In the genomic region with DNA sequence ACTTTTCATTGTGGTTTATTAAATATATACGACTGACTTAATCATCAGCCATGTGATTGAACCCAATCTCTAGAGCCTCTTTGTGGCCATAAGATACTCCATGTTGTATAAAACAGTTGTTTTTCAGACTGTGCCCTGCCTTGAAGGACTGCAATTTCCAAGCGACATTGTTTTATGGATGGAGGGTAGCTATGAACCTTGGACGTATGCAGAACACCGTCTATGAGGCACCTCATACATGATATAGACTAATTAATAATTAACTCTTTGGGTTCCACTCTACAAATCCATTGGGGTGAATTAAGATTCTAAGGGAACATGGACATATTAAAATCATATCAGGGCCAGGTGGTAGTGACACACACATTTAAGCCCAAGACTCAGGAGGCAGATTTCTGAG, we compare ENCODE assay signal across 35 mouse cellular contexts. TPM values are rescaled to one million over a fixed set of nuclear protein-coding genes. Genes with fewer than 3 reads are reported as not detected.
"Had no signal": no experiment of that assay in that cellular context is flagged by ENCODE, and none has a peak within 500 bp of the region (broad histone marks: within the 10 kb centered on the region; RNA-seq: fewer than 3 reads in every experiment).

No protein-coding gene starts in this region.

- H3K4me3 ChIP-seq: heart, embryonic 13.5 days; heart, embryonic 15.5 days; hindbrain, embryonic 10.5 days; hindbrain, embryonic 12.5 days; layer of hippocampus, adult 2 months; left cerebral cortex, adult 2 months; limb, embryonic 10.5 days; limb, embryonic 12.5 days; liver, embryonic 13.5 days; liver, embryonic 15.5 days had no signal

- H3K4me1 ChIP-seq: heart, embryonic 13.5 days; heart, embryonic 15.5 days; hindbrain, embryonic 10.5 days; hindbrain, embryonic 12.5 days; limb, embryonic 10.5 days; limb, embryonic 12.5 days had no signal

- H3K27me3 ChIP-seq: heart, embryonic 13.5 days; heart, embryonic 15.5 days; hindbrain, embryonic 12.5 days; limb, embryonic 12.5 days; liver, embryonic 13.5 days; liver, embryonic 15.5 days had no signal

- DNase-seq: gastrocnemius, postnatal 14 days; gastrocnemius, postnatal 36 days; heart, adult 18-20 months; heart, postnatal 14 days; heart, postnatal 36 days; kidney, adult 18-20 months; kidney, adult 8-10 months; kidney, postnatal 10 days; kidney, postnatal 25 days; kidney, postnatal 4 days; liver; liver, embryonic 13.5 days had no signal

- H3K9ac ChIP-seq: heart, embryonic 13.5 days; heart, embryonic 15.5 days; hindbrain, embryonic 12.5 days; hindbrain, embryonic 14.5 days; limb, embryonic 12.5 days; liver, embryonic 13.5 days; liver, embryonic 15.5 days had no signal

- H3K9me3 ChIP-seq: heart, embryonic 13.5 days; heart, embryonic 15.5 days; hindbrain, embryonic 10.5 days; hindbrain, embryonic 12.5 days; limb, embryonic 10.5 days; limb, embryonic 12.5 days; liver, embryonic 13.5 days; liver, embryonic 15.5 days had no signal

- ATAC-seq: hindbrain, embryonic 16.5 days; inflammation-experienced regulatory T-cells, adult 6 months had no signal

- H3K36me3 ChIP-seq: heart, embryonic 13.5 days; heart, embryonic 15.5 days; hindbrain, embryonic 10.5 days; hindbrain, embryonic 12.5 days; limb, embryonic 10.5 days; limb, embryonic 12.5 days; liver, embryonic 13.5 days; liver, embryonic 15.5 days had no signal

- H3K27ac ChIP-seq: heart, embryonic 13.5 days; heart, embryonic 15.5 days; hindbrain, embryonic 10.5 days; hindbrain, embryonic 12.5 days; hindbrain, embryonic 14.5 days; layer of hippocampus, adult 2 months; left cerebral cortex, adult 2 months; limb, embryonic 10.5 days; limb, embryonic 12.5 days; liver, embryonic 13.5 days; liver, embryonic 15.5 days had no signal

- H3K4me2 ChIP-seq: heart, embryonic 11.5 days; heart, embryonic 13.5 days; heart, embryonic 15.5 days; hindbrain, embryonic 12.5 days; hindbrain, embryonic 14.5 days; limb, embryonic 12.5 days; liver, embryonic 11.5 days; liver, embryonic 13.5 days; liver, embryonic 15.5 days had no signal

RNA-seq across cellular contexts. Expression of a gene that starts 14.0 kb away (rescaled TPM):
- total RNA-seq: gastrocnemius, adult 18-20 months; gastrocnemius, adult 8-10 months; gastrocnemius, postnatal 14 days; gastrocnemius, postnatal 36 days; heart, adult 18-20 months; heart, postnatal 14 days; heart, postnatal 36 days had no signal
- polyA plus RNA-seq: heart, embryonic 13.5 days; heart, embryonic 15.5 days; heart, postnatal 0 days; liver, embryonic 15.5 days had no signal

RNA-seq across cellular contexts. Expression of a gene that starts 14.6 kb away (rescaled TPM):
- total RNA-seq: gastrocnemius, adult 18-20 months; gastrocnemius, adult 8-10 months; gastrocnemius, postnatal 14 days; gastrocnemius, postnatal 36 days; heart, adult 18-20 months; heart, postnatal 14 days; heart, postnatal 36 days; layer of hippocampus, adult 2 months; layer of hippocampus, postnatal 10 days; layer of hippocampus, postnatal 25 days; left cerebral cortex, adult 2 months; left cerebral cortex, postnatal 14 days; left cerebral cortex, postnatal 36 days had no signal
- polyA plus RNA-seq: heart, embryonic 11.5 days; heart, embryonic 13.5 days; heart, embryonic 15.5 days; heart, postnatal 0 days; hindbrain, embryonic 10.5 days; hindbrain, embryonic 12.5 days; hindbrain, embryonic 14.5 days; hindbrain, embryonic 16.5 days; inflammation-experienced regulatory T-cells, adult 6 months; kidney, embryonic 14.5 days; kidney, embryonic 16.5 days; limb, embryonic 10.5 days; limb, embryonic 12.5 days; liver, embryonic 11.5 days; liver, embryonic 13.5 days; liver, embryonic 15.5 days had no signal

RNA-seq across cellular contexts. Expression of a gene that starts 35.9 kb away (rescaled TPM):
- total RNA-seq: gastrocnemius, adult 18-20 months; gastrocnemius, adult 8-10 months; left cerebral cortex, postnatal 36 days had no signal
- polyA plus RNA-seq: heart, embryonic 11.5 days; heart, postnatal 0 days; hindbrain, embryonic 14.5 days; kidney, embryonic 14.5 days; kidney, embryonic 16.5 days; limb, embryonic 10.5 days; liver, embryonic 11.5 days had no signal
